Mouse (Mus musculus) ES-Bruce4 (cell line): ENCODE results near the gene Eif4ebp2. TPM values are rescaled to one million over a fixed set of nuclear protein-coding genes. Genes with fewer than 3 reads are reported as not detected.
"Not testable (repeated sequence)": the region's sequence is repeated elsewhere in the genome, so short reads cannot be mapped to it uniquely, and the experiment has no call there.

ENCODE experiments used
- H3K27ac ChIP-seq: 2 replicates; pipeline ENCODE4 v1.5.1; 2012; ENCODE audit warnings: low read length, inconsistent platforms; ENCODE audit not compliant: insufficient read depth
- H3K27me3 ChIP-seq: 2 replicates; pipeline ENCODE4 v1.6.1; 2012; ENCODE audit warnings: mild to moderate bottlenecking, low read length, inconsistent platforms; ENCODE audit not compliant: control insufficient read depth, poor library complexity, insufficient read depth, severe bottlenecking
- H3K36me3 ChIP-seq: 2 replicates; pipeline ENCODE4 v1.6.1; 2012; ENCODE audit warnings: inconsistent platforms, mild to moderate bottlenecking, low read length, moderate library complexity; ENCODE audit not compliant: control insufficient read depth, poor library complexity, insufficient read depth, severe bottlenecking
- H3K4me1 ChIP-seq: one replicate; pipeline ENCODE4 v1.8.1; 2011; ENCODE audit warnings: low read length; ENCODE audit not compliant: control insufficient read depth, insufficient read depth
- H3K4me3 ChIP-seq: 2 replicates; pipeline ENCODE4 v1.5.1; 2011; ENCODE audit warnings: low read depth, mild to moderate bottlenecking, low read length
- H3K9ac ChIP-seq: 2 replicates; pipeline ENCODE4 v1.6.1; 2012; ENCODE audit warnings: low read depth, mild to moderate bottlenecking, inconsistent platforms; ENCODE audit not compliant: poor library complexity, severe bottlenecking
- H3K9me3 ChIP-seq: replicated peaks from 2 replicates; pipeline ENCODE4 v1.6.1; 2012; ENCODE audit warnings: mild to moderate bottlenecking, low read length, inconsistent platforms; ENCODE audit not compliant: control insufficient read depth, poor library complexity, insufficient read depth, severe bottlenecking
- CTCF ChIP-seq: IDR thresholded peaks from one replicate; pipeline ENCODE4 v1.8.1; 2011; ENCODE audit warnings: low read depth, low read length
- EP300 ChIP-seq: IDR thresholded peaks from 2 replicates; pipeline ENCODE4 v1.6.1; 2011; ENCODE audit warnings: low read depth, low read length; ENCODE audit not compliant: insufficient read depth
- POLR2A ChIP-seq: IDR thresholded peaks from one replicate; pipeline ENCODE4 v1.8.1; 2011; ENCODE audit warnings: low read length; ENCODE audit not compliant: insufficient read depth
- polyA plus RNA-seq: library from polyadenylated mRNA; stranded (reverse); fragments of >200 nt; gene quantifications from 2 replicates; pipeline ENCODE4 v1.2.4, GENCODE M21; 2011; ENCODE audit warnings: low read depth; ENCODE audit not compliant: missing spikeins, insufficient read depth, insufficient read length

Gene Eif4ebp2
- polyA plus RNA-seq, 1 experiment, result 207 TPM

DNA sequence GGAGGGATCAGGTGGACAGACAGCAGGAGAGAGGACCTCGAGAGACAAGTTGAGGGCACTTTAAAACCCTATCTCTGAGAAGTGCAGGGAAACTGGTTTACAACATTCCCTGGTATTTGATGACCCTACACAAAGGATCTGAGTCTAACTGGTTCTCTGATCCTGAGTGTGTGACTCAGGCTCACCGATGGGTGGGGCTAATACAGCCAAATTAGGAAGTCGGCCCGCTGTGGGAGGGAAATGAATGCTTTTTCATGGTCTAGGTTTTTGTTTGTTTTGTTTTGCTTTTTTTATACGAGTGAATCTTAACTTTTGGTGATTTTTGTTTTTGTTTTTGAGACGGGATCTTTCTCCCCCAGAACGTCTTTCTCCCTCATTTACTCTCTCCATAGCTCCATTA lies 16.4 kb upstream of the Eif4ebp2 start:
- H3K27ac ChIP-seq, result no peak overlapping the region
- H3K4me1 ChIP-seq, result no peaks in the 10 kb centered on the region
- no peak for TF ChIP-seq POLR2A
- TF ChIP-seq CTCF, result no peak
- no peak for TF ChIP-seq EP300
- no peak overlapping the region for H3K9ac ChIP-seq
- no peaks in the 10 kb centered on the region for H3K9me3 ChIP-seq
- H3K27me3 ChIP-seq, result no peaks in the 10 kb centered on the region
- no peak overlapping the region for H3K4me3 ChIP-seq
- no peaks in the 10 kb centered on the region for H3K36me3 ChIP-seq

DNA sequence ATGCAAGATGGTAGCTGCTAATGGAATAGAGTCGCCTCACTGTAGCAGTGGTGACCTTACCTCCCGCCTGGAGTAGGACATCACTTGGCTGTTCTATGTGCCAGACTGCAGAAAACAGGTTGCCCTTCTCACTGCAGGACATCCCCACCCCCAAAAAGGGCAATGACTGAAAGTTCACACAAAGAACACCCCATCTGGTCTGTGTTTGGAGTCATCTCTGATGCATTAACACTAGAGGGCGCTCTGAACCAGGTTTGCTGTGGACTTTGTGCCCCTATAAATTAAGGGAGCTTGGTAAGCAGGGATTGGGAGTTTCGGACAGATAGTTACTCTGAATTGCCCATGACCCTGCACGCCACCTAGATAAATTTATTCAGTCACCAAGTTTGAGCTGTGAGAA lies 14.4 kb upstream of the Eif4ebp2 start:
- H3K4me3 ChIP-seq, result no peak overlapping the region
- no peaks in the 10 kb centered on the region for H3K27me3 ChIP-seq
- no peaks in the 10 kb centered on the region for H3K9me3 ChIP-seq
- H3K9ac ChIP-seq, result no peak overlapping the region
- no peak for TF ChIP-seq POLR2A
- TF ChIP-seq CTCF, result peak; percentile 52
- TF ChIP-seq EP300, result no peak
- no peaks in the 10 kb centered on the region for H3K36me3 ChIP-seq
- H3K27ac ChIP-seq, result no peak overlapping the region
- no peaks in the 10 kb centered on the region for H3K4me1 ChIP-seq

DNA sequence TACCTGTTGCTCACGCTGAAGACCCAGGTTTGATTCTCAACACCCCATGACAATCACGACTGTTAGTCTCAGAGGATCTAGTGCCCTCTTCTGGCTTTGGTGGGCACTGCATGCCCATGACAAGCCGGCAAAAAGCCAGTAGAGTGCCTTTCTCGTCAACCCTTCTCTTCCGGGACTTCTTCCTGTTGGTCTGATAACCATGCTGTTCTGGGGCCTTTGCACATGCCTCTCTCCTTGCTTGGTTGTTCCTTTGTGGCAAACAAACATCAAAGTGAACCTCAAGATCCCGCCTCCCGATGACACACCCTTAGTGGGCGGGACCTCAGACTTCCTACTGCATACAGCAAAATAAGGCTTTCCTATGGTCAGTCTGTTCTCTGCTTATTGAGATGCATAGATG lies 13.8 kb upstream of the Eif4ebp2 start:
- Histone ChIP-seq H3K36me3 (no peaks in the 10 kb centered on the region), H3K4me1 (no peaks in the 10 kb centered on the region), H3K27ac (no peak overlapping the region), H3K4me3 (peak overlapping the region; percentile 45), H3K27me3 (no peaks in the 10 kb centered on the region), H3K9ac (no peak overlapping the region), H3K9me3 (no peaks in the 10 kb centered on the region)
- peak; percentile 82 for TF ChIP-seq CTCF
- no peak for TF ChIP-seq POLR2A

DNA sequence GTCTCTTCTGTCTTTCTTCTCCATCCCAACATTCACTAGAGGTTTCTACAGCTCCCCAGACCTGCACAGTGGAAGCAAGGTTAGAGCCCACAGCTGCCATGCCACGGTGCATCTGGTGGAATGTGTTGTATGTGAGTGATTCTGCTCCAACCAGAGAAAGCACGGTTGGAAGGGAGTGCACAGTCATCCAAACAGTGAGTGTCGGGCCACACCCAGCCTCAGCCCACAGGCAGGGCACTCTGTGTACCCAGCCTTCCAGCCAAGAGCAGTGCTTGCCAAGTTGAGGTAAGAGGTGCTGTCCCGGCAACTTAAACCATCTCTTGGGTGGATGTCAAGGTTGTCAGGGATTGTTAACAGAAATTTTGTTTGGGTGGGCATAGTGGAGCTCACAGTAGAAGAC lies 12.5 kb upstream of the Eif4ebp2 start:
- H3K4me3 ChIP-seq, result no peak overlapping the region
- no peak overlapping the region for H3K9ac ChIP-seq
- H3K27ac ChIP-seq, result no peak overlapping the region
- no peaks in the 10 kb centered on the region for H3K27me3 ChIP-seq
- TF ChIP-seq POLR2A (no peak), CTCF (no peak), EP300 (no peak)
- H3K36me3 ChIP-seq, result no peaks in the 10 kb centered on the region
- no peaks in the 10 kb centered on the region for H3K9me3 ChIP-seq
- H3K4me1 ChIP-seq, result no peaks in the 10 kb centered on the region

DNA sequence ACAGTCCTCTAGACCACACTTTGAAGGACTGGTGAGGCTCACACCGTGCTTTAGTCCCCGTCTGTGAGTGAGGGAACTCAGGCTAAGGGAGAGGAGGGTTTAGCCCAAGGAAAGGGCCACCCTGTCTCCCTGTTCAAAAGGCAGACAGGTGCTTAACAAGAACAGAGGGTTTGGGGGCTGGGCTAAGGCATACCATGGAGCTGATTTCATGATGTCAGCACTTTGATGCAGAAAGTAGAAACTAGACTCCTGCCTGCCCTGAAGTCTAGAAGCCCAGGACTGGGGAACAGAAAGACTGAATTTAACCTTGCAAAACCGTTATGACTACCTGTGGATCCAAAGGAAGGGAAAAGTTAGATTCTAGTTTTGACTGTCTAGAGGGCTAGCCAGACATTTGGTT lies 4.7 kb upstream of the Eif4ebp2 start:
- H3K27me3 ChIP-seq, result no peaks in the 10 kb centered on the region
- peak overlapping the region; percentile 28; the same call in 1 of the 2 replicates for H3K9ac ChIP-seq
- H3K4me3 ChIP-seq, result no peak overlapping the region
- TF ChIP-seq CTCF, result no peak
- no peak for TF ChIP-seq POLR2A
- no peak for TF ChIP-seq EP300
- H3K27ac ChIP-seq, result peak overlapping the region; percentile 65
- H3K36me3 ChIP-seq, result no peaks in the 10 kb centered on the region
- H3K4me1 ChIP-seq, result peaks cover 3% of the 10 kb centered on the region
- no peaks in the 10 kb centered on the region for H3K9me3 ChIP-seq

DNA sequence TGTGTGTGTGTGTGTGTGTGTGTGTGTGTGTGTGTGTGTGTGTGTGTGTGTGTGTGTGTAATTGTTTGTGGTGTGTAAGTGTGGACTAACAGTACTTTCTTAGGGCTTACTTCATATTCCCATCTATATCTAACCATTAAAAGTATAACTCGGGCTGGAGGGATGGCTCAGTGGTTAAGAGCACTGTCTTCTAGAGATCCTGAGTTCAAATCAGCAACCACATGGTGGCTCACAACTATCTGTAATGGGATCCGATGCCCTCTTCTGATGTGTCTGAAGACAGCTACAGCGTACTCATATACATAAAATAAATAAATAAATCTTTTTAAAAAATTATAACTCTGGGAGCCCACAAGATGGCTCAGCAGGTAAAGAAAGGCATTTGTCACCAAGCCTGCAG lies 710 bp upstream of the Eif4ebp2 start:
- H3K27ac ChIP-seq, H3K9me3 ChIP-seq, H3K4me3 ChIP-seq, H3K9ac ChIP-seq, H3K4me1 ChIP-seq, H3K27me3 ChIP-seq: not testable (repeated sequence)
- H3K36me3 ChIP-seq, result peaks cover 16% of the 10 kb centered on the region

DNA sequence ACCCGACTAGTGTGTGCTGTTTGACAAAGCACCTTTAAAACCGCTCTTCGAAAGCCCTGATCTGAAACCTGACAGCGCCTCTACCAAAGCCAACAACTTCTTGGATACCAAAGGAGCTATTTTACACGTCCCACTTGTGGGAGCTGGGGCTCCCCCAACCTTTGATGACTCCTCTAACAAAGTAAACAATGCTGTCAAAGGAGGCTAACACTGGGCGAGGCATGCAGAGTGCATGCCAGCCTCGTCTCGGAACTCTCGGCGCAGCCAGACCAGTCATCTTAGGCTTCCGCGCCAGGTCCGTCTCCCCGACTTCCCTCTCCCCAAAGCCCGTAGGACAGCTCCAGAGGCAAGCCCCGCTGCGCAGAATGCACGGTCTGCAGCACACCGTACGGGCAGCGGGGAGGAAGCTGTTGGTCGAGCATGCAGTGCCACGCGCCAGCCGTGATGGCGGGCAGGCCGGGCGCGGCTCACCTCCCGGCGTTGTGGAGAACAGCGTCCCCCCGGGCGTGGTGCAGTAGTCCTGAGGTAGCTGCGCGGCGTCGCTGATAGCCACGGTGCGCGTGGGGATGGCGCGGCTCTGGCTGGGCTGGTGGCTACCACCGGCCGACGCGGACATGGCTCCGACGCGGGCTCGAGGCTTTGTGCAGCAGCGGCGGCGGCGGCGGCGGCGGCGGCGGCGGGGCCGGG lies 387 bp downstream of the Eif4ebp2 start:
- no peak for TF ChIP-seq EP300
- Histone ChIP-seq H3K4me1 (peaks cover 8% of the 10 kb centered on the region), H3K27ac (0 out of 2 replicates have a peak overlapping the region, but pooled peaks have one; percentile 14), H3K9me3 (no peaks in the 10 kb centered on the region), H3K4me3 (peak overlapping the region; percentile 93), H3K9ac (peak overlapping the region; percentile 79), H3K36me3 (peaks cover 21% of the 10 kb centered on the region), H3K27me3 (no peaks in the 10 kb centered on the region)
